Mouse (Mus musculus) adipocyte (in vitro differentiated cells): ENCODE results near the gene Rxrb.
"Not testable (repeated sequence)": the region's sequence is repeated elsewhere in the genome, so short reads cannot be mapped to it uniquely, and the experiment has no call there.

Source experiments
- DNase-seq: peaks from one replicate; pipeline ENCODE4 v3.0.0-alpha.2; 2016; ENCODE audit warnings: low spot score

The Rxrb gene

DNA sequence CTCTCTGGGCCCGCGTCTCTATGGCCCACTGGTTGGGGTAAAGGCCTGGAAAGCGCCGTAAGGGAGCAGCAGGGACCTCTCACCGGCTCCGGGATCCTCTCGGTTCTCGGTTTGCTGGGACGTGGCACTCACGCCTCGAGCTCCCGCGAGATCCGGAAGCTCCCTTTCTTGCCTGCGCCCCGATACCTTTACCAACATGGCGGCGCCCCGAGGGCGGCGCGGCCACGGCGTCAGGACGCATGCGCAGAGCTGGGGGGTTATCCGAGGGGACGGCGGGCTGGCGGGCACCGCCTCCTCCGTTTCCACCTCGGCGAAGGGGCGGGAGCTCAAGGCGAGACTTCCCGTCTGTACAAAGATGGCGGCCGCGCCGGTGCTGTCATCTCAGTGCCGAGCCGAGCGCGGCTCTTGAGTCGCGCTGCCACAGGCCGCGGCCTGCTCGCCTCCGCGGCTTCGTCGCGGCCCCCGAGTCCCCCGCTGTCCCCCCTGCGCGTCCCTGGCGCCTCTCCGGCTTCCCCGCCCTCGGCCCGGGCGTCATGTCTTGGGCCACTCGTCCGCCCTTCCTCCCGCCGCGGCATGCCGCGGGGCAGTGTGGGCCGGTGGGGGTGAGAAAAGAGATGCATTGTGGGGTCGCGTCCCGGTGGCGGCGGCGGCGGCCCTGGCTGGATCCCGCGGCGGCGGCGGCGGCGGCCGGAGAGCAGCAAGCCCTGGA, at the start of gene Rxrb, which contains the start of gene Slc39a7:
Gene Rxrb (plus strand): TSS at position 348 of the 709 bp plus-strand sequence.
Gene Slc39a7 (minus strand): TSS at position 218 of the 709 bp plus-strand sequence.
- peak; percentile 99 for DNase-seq

- not testable (repeated sequence) for DNase-seq
These were observed 49.5 kb upstream of the Rxrb start for GRCm38 (mm10) chr17:33982136-33982535.

- peak; percentile 81 for DNase-seq
These were observed 39.6 kb upstream of the Rxrb start for GRCm38 (mm10) chr17:33991788-33992664.

GRCm38 (mm10) chr17:33994959-33995358, 36.7 kb upstream of the Rxrb start:
- DNase-seq, result no peak

- DNase-seq, result no peak
These were observed 36.0 kb upstream of the Rxrb start for GRCm38 (mm10) chr17:33995651-33996050.

DNA sequence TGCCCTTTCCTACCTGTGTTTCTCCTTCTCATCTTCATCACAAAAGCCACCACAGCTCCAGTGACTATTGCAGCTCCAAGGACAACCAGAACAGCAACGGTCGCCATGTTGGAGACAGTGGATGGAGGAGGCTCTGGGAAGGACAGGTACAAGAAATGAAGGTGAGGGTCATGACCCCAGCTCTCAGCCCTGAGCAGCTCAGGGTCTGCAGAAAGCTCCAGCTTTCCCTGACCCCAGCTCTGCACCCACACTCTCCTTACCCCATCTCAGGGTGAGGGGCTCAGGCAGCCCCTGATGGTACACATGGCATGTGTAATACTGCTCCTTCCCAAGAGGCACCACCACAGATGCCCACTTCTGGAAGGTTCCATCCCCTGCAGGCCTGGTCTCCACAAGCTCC, 34.6 kb upstream of the Rxrb start:
- DNase-seq, result not testable (repeated sequence)

- DNase-seq, result not testable (repeated sequence)
These were observed 32.9 kb upstream of the Rxrb start for GRCm38 (mm10) chr17:33998697-33999096.

- DNase-seq, result no peak
These were observed 32.1 kb upstream of the Rxrb start for GRCm38 (mm10) chr17:33999341-34000149.

DNA sequence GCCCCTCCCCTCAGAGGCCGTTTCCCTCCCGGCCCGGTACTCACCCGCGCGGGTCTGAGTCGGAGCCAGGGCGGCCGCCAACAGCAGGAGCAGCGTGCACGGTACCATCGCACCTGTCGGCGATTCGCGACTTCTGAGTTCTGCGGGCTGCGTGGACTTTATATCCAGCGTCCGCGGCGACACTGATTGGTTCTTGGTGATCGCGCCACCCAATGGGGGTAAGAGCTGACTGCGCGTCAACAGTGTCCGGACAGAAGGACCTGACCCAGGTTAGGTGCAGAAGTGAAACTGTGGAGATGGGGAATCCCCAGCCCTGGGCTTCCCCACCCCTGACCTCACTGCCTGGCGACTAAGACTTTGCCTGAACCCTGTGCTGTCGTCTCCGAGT, 31.5 kb upstream of the Rxrb start, which contains the start of gene H2-K1:
Gene H2-K1 (minus strand): TSS at position 198 of the 388 bp plus-strand sequence.
- DNase-seq, result peak; percentile 89

DNA sequence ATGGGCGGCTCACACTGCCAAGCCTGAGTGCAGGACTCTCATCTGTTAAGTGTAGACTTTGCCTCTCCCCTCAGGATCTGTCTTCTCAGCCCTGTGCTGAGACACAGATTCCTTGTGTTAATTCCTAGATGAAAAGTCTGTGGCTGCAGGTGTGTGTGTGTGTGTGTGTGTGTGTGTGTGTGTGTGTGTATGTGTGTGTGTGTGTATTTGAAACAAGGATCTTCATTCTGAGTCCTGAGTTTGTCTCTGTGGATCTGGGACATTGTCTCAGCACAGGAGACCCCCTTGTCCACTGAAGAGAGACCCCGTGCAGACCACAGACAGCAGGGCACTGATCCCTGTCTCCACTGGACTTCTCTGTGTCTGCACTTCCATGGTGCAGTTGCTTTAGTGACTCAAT, 30.8 kb upstream of the Rxrb start:
- not testable (repeated sequence) for DNase-seq

- no peak for DNase-seq
These were observed 28.2 kb upstream of the Rxrb start for GRCm38 (mm10) chr17:34003426-34003825.

DNA sequence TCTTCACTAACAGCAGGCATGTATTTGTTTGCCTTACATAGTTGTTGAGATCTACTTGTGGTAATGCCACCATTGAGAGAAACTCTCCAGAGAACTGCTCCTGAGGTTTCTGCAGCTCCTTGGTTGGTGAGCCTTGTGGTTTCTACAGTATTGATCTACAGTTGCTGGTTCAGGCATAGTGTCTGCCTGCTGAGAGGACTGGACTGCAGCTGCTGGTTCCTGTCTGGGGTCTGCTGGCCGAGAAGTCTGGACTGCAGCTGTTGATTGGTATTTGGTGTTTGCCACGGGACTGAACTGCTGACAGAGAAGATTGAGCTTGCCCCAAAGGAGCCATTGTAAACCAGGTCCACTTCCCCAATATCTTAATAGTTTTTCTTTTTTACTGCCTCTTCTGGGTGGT, 25.0 kb upstream of the Rxrb start:
- no peak for DNase-seq

DNA sequence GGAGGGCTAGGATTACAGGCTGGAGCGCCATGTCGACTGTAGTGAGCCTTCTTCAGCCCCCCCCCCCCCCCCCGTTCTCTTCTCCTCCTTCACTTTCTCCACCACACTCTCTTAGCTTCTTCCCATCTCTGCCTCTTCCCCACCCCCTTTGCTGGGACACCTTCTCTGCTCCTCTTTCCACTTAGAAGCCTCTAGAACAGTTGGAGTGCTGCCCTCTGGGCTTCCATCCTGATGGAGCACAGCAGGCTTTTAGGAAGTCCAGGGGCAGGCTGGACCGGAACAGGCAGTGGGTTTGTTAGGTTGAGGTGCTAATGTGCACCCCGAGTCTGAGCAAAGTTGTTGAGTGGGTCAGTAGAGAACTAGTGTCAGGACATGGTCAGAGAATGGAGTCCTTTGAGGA, 21.5 kb upstream of the Rxrb start:
- no peak for DNase-seq

- DNase-seq, result no peak
These were observed 18.2 kb upstream of the Rxrb start for GRCm38 (mm10) chr17:34013436-34013835.

GRCm38 (mm10) chr17:34021539-34022413, 9.8 kb upstream of the Rxrb start:
- DNase-seq, result no peak

DNA sequence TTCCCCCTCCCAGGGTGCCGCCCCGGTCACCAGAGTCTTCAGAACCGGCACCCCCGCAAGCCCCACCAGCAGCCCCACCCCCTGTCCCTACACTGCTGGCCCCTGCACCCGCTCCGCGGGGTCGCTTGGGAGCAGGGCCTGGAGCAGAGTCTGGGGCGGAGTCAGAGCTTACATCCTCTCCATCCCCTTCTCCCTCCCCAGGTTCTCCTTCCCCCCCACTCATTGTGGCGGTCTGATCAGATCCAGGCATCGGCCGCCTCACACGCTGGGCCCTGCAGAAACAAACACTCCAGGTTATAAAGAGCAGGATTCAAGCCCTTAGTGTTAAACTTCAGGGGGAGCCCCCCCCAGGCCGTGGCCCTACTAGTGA, 9.2 kb upstream of the Rxrb start:
- DNase-seq, result no peak

DNA sequence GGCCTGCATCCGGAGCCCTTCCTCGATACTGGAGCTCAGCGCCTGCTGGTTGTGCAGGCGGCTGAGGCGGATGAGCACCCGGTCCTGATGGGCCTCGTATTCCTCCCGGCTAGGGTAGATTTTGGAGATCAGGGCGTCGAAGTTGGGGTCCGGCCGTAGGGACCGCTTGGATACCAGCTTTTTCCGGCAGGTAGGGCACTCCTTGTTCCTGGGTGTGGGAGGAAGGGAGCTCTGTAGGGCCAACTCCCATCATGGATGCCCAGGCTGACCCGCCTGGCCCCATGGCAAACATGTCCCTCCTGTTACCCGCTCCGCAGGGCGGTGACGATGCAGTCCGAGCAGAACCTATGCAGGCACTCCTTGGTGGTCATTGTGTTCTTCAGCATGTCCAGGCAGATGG, 8.6 kb upstream of the Rxrb start:
- DNase-seq, result no peak

DNA sequence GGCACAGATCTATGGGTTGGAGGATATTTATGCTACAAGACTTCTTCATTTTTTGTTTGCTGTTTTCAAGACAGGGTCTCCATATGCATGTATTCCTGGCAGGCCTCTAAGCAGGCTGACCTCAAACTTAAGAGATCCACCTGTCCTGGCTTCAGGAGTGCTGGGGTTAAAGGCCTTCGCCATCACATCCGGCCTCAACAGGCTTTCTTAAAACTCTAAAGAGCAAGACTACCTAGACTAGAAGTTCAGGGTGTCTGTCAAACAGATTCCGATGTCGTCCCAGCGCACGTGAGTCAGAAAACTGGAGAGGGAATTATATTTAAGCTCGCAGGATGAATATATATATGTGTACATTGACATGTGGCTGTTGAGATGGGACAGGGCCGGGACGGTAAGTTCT, 7.9 kb upstream of the Rxrb start:
- no peak for DNase-seq

- peak; percentile 78 for DNase-seq
These were observed 7.2 kb upstream of the Rxrb start, which contains the start of gene Ring1 for GRCm38 (mm10) chr17:34024317-34024821. TSS of gene Ring1 (minus strand) at chr17:34024680.

DNA sequence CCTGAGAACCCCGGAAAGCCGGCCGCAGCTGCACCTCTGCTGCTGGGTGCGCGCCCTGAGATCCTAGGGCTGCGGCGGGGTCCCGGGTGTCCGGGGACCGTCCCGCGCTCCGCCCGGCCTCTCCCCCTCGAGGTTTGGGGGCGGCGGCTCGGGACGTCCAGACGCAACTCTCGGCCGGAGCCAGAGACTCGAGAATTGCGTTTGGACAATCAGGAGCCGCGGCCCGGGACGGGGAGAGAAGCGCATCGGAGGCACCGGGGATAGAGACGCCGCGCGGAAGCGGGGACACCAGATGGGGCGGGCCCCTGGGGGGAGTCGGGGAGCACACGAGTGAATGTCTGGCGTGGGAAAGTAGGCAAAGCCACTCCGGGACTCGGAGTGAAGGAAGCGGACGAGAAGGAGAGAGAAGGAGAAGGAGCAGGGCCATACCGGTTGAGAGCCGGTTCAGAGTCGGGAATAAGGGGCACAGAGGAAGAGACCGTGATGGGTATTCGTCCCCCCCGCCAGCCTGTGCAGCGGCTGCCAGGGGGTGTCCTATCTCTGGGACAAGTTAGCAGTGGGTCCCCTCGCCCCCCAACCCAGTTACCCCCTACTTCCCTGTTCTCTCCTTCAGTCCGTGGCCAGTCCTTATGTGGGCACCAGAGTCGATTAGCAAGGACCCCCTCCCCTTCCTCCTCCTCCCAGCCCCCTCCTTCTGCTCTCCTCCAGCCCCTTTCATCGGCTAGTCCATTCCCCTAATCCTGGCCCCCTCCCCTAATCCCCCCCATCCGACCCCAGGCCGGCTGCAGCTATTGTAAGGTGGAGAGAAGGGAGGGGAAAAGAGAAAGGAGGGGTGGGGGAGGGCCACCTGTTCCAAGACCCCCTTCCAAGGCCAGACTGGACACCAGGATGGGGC, 6.5 kb upstream of the Rxrb start:
- DNase-seq, result peak; percentile 36
